Mouse (Mus musculus) CH12.LX (cell line): ENCODE measurements around the gene Usp5. TPM values are rescaled to one million over a fixed set of nuclear protein-coding genes. Genes with fewer than 3 reads are reported as not detected.
A peak's percentile ranks its signal among the peaks of the same experiment; 100 is the strongest.

Experiments
- DNase-seq: peaks from one replicate; pipeline ENCODE4 v3.0.0-alpha.2; 2013; ENCODE audit errors: extremely low read depth
- H3K27ac ChIP-seq: 2 replicates; pipeline ENCODE4 v1.5.1; 2012; ENCODE audit warnings: low read depth, mild to moderate bottlenecking, control low read depth, moderate library complexity; ENCODE audit not compliant: insufficient read depth
- H3K27me3 ChIP-seq: replicated peaks from 2 replicates; pipeline ENCODE3; 2012; ENCODE audit warnings: inconsistent platforms
- H3K36me3 ChIP-seq, 2 experiments: replicated peaks in 1 of 2; 2 replicates each; pipeline versions ENCODE3 to v1.6.1; 2012; ENCODE audit warnings: inconsistent platforms in 1 of 2, low read length in 1 of 2, mild to moderate bottlenecking in 1 of 2, mixed read lengths in 1 of 2, moderate library complexity in 1 of 2; ENCODE audit not compliant: control insufficient read depth in 1 of 2, insufficient read depth in 1 of 2
- H3K4me1 ChIP-seq, 2 experiments: 2 replicates each; pipeline ENCODE4 v1.6.1; 2012; ENCODE audit warnings: inconsistent platforms in 1 of 2, moderate library complexity in 1 of 2; ENCODE audit not compliant: insufficient read depth in 2 of 2, control insufficient read depth in 1 of 2
- H3K4me2 ChIP-seq: 2 replicates; pipeline ENCODE4 v1.6.1; 2012; ENCODE audit warnings: low read depth, mild to moderate bottlenecking, control low read depth; ENCODE audit not compliant: poor library complexity, insufficient read depth, severe bottlenecking
- H3K4me3 ChIP-seq, 3 experiments: fragments of 150-350 bp in 1 of 3; sonication (generic) in 1 of 3; replicated peaks in 1 of 3; 2 replicates each; pipeline versions ENCODE3 to v1.5.1; 2011 to 2012; ENCODE audit warnings: low read depth in 2 of 3, low read length in 2 of 3, mild to moderate bottlenecking in 2 of 3, moderate library complexity in 2 of 3, control low read depth in 1 of 3, improper control_type of control experiment in 1 of 3, inconsistent platforms in 1 of 3, mixed read lengths in 1 of 3; ENCODE audit not compliant: poor library complexity in 1 of 3
- H3K79me2 ChIP-seq: replicated peaks from 2 replicates; pipeline ENCODE4 v1.6.1; 2012; ENCODE audit warnings: mild to moderate bottlenecking, moderate library complexity; ENCODE audit not compliant: control insufficient read depth, poor library complexity, insufficient read depth, severe bottlenecking; ENCODE audit errors: extremely low read depth
- H3K9ac ChIP-seq: 2 replicates; pipeline ENCODE4 v1.6.1; 2012; ENCODE audit warnings: low read depth, mild to moderate bottlenecking, control low read depth, moderate library complexity; ENCODE audit not compliant: insufficient read depth
- H3K9me3 ChIP-seq: replicated peaks from 2 replicates; pipeline ENCODE3; 2012; ENCODE audit warnings: low read length, inconsistent platforms, mixed read lengths
- BHLHE40 ChIP-seq: IDR thresholded peaks from 2 replicates; pipeline ENCODE4 v1.6.1; 2011; ENCODE audit warnings: mild to moderate bottlenecking, low read depth, low read length, improper control_type of control experiment
- CHD1 ChIP-seq: IDR thresholded peaks from 2 replicates; pipeline ENCODE4 v1.6.1; 2012; ENCODE audit warnings: low read depth, low read length, improper control_type of control experiment, inconsistent platforms
- CHD2 ChIP-seq: IDR thresholded peaks from 2 replicates; pipeline ENCODE4 v1.6.1; 2011; ENCODE audit warnings: low read length, improper control_type of control experiment
- CTCF ChIP-seq, 2 experiments: IDR thresholded peaks in 1 of 2; conservative IDR thresholded peaks in 1 of 2; 2 replicates each; pipeline ENCODE4 v1.5.1; 2011 to 2012; ENCODE audit warnings: low read depth in 2 of 2, low read length in 2 of 2, improper control_type of control experiment in 1 of 2, inconsistent platforms in 1 of 2, mild to moderate bottlenecking in 1 of 2, moderate library complexity in 1 of 2
- E2F4 ChIP-seq: IDR thresholded peaks from 2 replicates; pipeline ENCODE4 v1.6.1; 2011; ENCODE audit warnings: low read depth, low read length, improper control_type of control experiment; ENCODE audit not compliant: insufficient replicate concordance
- ELF1 ChIP-seq: IDR thresholded peaks from 2 replicates; pipeline ENCODE4 v1.6.1; 2014; ENCODE audit warnings: low read depth, mild to moderate bottlenecking, inconsistent platforms, low read length, improper control_type of control experiment
- EP300 ChIP-seq: IDR thresholded peaks from 2 replicates; pipeline ENCODE4 v1.6.1; 2011; ENCODE audit warnings: low read length, improper control_type of control experiment
- ETS1 ChIP-seq: conservative IDR thresholded peaks from 2 replicates; pipeline ENCODE4 v1.6.1; 2012; ENCODE audit warnings: low read depth, mild to moderate bottlenecking, inconsistent platforms, low read length, improper control_type of control experiment, moderate library complexity
- GABPA ChIP-seq: IDR thresholded peaks from 2 replicates; pipeline ENCODE4 v1.6.1; 2012; ENCODE audit warnings: low read depth, low read length, improper control_type of control experiment, inconsistent platforms; ENCODE audit not compliant: insufficient replicate concordance
- HCFC1 ChIP-seq: IDR thresholded peaks from 2 replicates; pipeline ENCODE4 v1.6.1; 2012; ENCODE audit warnings: low read depth, mild to moderate bottlenecking, inconsistent platforms, low read length, improper control_type of control experiment
- IRF4 ChIP-seq: IDR thresholded peaks from 2 replicates; pipeline ENCODE4 v1.6.1; 2014; ENCODE audit warnings: low read depth, mild to moderate bottlenecking, inconsistent platforms, low read length, improper control_type of control experiment
- JUN ChIP-seq: IDR thresholded peaks from 2 replicates; pipeline ENCODE4 v1.6.1; 2011; ENCODE audit warnings: low read depth, mild to moderate bottlenecking, low read length, improper control_type of control experiment, moderate library complexity; ENCODE audit not compliant: insufficient read depth
- JUND ChIP-seq: conservative IDR thresholded peaks from 2 replicates; pipeline ENCODE4 v1.6.1; 2011; ENCODE audit warnings: low read depth, low read length, improper control_type of control experiment
- KAT2A ChIP-seq: IDR thresholded peaks from 2 replicates; pipeline ENCODE4 v1.6.1; 2012; ENCODE audit warnings: low read length, improper control_type of control experiment, inconsistent platforms; ENCODE audit not compliant: insufficient replicate concordance
- MAFK ChIP-seq: IDR thresholded peaks from 2 replicates; pipeline ENCODE4 v1.6.1; 2011; ENCODE audit warnings: low read length, improper control_type of control experiment; ENCODE audit not compliant: insufficient replicate concordance
- MAX ChIP-seq: IDR thresholded peaks from 2 replicates; pipeline ENCODE4 v1.6.1; 2011; ENCODE audit warnings: low read length, improper control_type of control experiment
- MAZ ChIP-seq: IDR thresholded peaks from 2 replicates; pipeline ENCODE4 v1.6.1; 2012; ENCODE audit warnings: low read depth, mild to moderate bottlenecking, inconsistent platforms, low read length, improper control_type of control experiment, moderate library complexity
- MEF2A ChIP-seq: IDR thresholded peaks from 2 replicates; pipeline ENCODE4 v1.6.1; 2014; ENCODE audit warnings: low read depth, mild to moderate bottlenecking, inconsistent platforms, low read length, improper control_type of control experiment, borderline replicate concordance
- MXI1 ChIP-seq: IDR thresholded peaks from 2 replicates; pipeline ENCODE4 v1.6.1; 2011; ENCODE audit warnings: mild to moderate bottlenecking, low read depth, low read length, improper control_type of control experiment
- MYC ChIP-seq: IDR thresholded peaks from 2 replicates; pipeline ENCODE4 v1.6.1; 2011; ENCODE audit warnings: low read depth, mild to moderate bottlenecking, improper control_type of control experiment, low read length
- NELFE ChIP-seq: IDR thresholded peaks from 2 replicates; pipeline ENCODE4 v1.6.1; 2011; ENCODE audit warnings: low read depth, low read length, improper control_type of control experiment
- NRF1 ChIP-seq: IDR thresholded peaks from 2 replicates; pipeline ENCODE4 v1.6.1; 2014; ENCODE audit warnings: low read depth, mild to moderate bottlenecking, inconsistent platforms, low read length, improper control_type of control experiment, moderate library complexity
- PAX5 ChIP-seq: IDR thresholded peaks from 2 replicates; pipeline ENCODE4 v1.6.1; 2012; ENCODE audit warnings: low read length, inconsistent platforms, mixed read lengths
- POLR2A ChIP-seq: IDR thresholded peaks from 2 replicates; pipeline ENCODE4 v1.6.1; 2011; ENCODE audit warnings: low read depth, mild to moderate bottlenecking, improper control_type of control experiment, low read length
- POLR2AphosphoS2 ChIP-seq: IDR thresholded peaks from 2 replicates; pipeline ENCODE4 v1.6.1; 2011; ENCODE audit warnings: low read depth, low read length, improper control_type of control experiment
- RAD21 ChIP-seq: IDR thresholded peaks from 2 replicates; pipeline ENCODE4 v1.6.1; 2011; ENCODE audit warnings: low read depth, mild to moderate bottlenecking, low read length, improper control_type of control experiment, moderate library complexity
- RCOR1 ChIP-seq: conservative IDR thresholded peaks from 2 replicates; pipeline ENCODE4 v1.6.1; 2012; ENCODE audit warnings: low read depth, mild to moderate bottlenecking, inconsistent platforms, low read length, improper control_type of control experiment
- SIN3A ChIP-seq: IDR thresholded peaks from 2 replicates; pipeline ENCODE4 v1.6.1; 2012; ENCODE audit warnings: low read length, improper control_type of control experiment, inconsistent platforms
- SMC3 ChIP-seq: IDR thresholded peaks from 2 replicates; pipeline ENCODE4 v1.6.1; 2011; ENCODE audit warnings: low read depth, low read length, improper control_type of control experiment
- TBP ChIP-seq: conservative IDR thresholded peaks from 2 replicates; pipeline ENCODE4 v1.6.1; 2011; ENCODE audit warnings: low read depth, low read length, improper control_type of control experiment
- TCF12 ChIP-seq: IDR thresholded peaks from 2 replicates; pipeline ENCODE4 v1.6.1; 2014; ENCODE audit warnings: low read depth, mild to moderate bottlenecking, inconsistent platforms, low read length, improper control_type of control experiment
- UBTF ChIP-seq: IDR thresholded peaks from 2 replicates; pipeline ENCODE4 v1.6.1; 2012; ENCODE audit warnings: low read depth, mild to moderate bottlenecking, inconsistent platforms, low read length, improper control_type of control experiment, moderate library complexity
- USF1 ChIP-seq: IDR thresholded peaks from 2 replicates; pipeline ENCODE4 v1.6.1; 2014; ENCODE audit warnings: low read depth, mild to moderate bottlenecking, inconsistent platforms, low read length, improper control_type of control experiment
- USF2 ChIP-seq: conservative IDR thresholded peaks from 2 replicates; pipeline ENCODE4 v1.6.1; 2011; ENCODE audit warnings: low read depth, low read length, improper control_type of control experiment
- ZC3H11A ChIP-seq: IDR thresholded peaks from 2 replicates; pipeline ENCODE4 v1.6.1; 2012; ENCODE audit warnings: low read depth, mild to moderate bottlenecking, inconsistent platforms, low read length, improper control_type of control experiment
- ZKSCAN1 ChIP-seq: IDR thresholded peaks from 2 replicates; pipeline ENCODE4 v1.6.1; 2012; ENCODE audit warnings: low read depth, inconsistent platforms, low read length, improper control_type of control experiment, borderline replicate concordance
- ZMIZ1 ChIP-seq: IDR thresholded peaks from 2 replicates; pipeline ENCODE4 v1.6.1; 2012; ENCODE audit warnings: low read depth, mild to moderate bottlenecking, inconsistent platforms, low read length, improper control_type of control experiment
- ZNF384 ChIP-seq: IDR thresholded peaks from 2 replicates; pipeline ENCODE4 v1.6.1; 2012; ENCODE audit warnings: low read depth, low read length, improper control_type of control experiment, inconsistent platforms
- dilution Hi-C: fragments of 300-500 bp; cut with MboI; formaldehyde crosslinking; loops from 2 replicates; pipeline ENCODE4 v1.14.3; 2020; ENCODE audit warnings: low sequenced_read_pairs; ENCODE audit not compliant: extremely low pct_unique_long_range_greater_than_20kb, extremely low pct_ligation_motif_present
- in situ Hi-C: fragments of 300-500 bp; cut with MboI; formaldehyde crosslinking; loops from 3 replicates; pipeline ENCODE4 v1.14.3; 2019; ENCODE audit warnings: low sequenced_read_pairs, low pct_ligation_motif_present, low pct_unique_long_range_greater_than_20kb, mixed read lengths
- polyA plus RNA-seq: library from polyadenylated mRNA; unstranded; fragments of >175 nt; gene quantifications from 2 replicates; pipeline ENCODE4 v1.2.1, GENCODE M21; 2012; ENCODE audit warnings: low read depth; ENCODE audit not compliant: insufficient read length
- total RNA-seq, 2 experiments: library from RNA; depleted of rRNA; stranded (reverse); fragments of 300-350 nt in 1 of 2; fragments of >200 nt in 1 of 2; gene quantifications; 2 replicates each; pipeline ENCODE4 v1.2.3; 2012 to 2014

Usp5 gene
- total and polyA plus RNA-seq, 3 experiments = 79.8 to 107 (median 103) TPM

DNA sequence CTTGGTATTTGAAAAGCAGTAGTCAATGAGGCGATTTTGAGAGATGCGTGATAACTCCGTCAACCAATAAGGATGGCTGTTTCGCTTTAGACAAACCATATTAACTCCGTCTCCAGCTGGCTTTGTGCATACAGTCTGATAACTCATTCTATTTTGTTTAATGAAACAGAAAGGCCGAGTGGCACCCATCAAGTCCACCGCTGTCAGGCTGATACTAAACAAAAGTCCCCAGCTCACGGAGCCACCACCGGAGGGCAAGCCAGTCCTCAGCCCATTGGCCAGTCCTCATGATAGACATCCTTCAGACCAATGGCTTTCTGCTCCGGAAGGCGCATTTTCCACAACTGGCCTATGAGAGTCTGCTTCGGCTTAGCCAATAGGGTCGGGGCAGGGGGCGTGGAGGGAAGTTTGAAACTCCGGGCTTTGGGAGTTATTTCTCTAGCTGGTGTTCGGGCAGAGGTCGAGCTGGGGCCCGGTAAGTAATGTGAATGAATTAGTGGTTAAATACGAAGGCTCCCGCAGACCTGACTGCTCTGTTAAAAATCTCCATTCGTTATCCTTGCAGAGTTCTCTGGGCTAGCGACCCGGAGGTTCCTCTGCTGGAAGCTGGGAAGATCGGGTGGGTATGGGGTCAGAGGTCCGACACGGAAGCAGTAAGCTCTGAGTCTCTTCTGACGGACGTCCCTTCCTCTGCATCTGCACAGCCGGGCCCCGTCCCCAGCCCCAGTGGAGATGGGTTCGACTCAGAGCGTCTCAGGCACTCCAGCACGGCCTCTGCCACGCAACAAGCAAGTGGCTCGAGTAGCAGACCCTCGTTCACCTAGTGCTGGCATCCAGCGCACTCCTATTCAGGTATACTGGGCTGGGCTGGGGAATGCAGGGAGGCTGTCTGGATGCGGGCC lies 766 bp upstream of the Usp5 start:
- in situ Hi-C loops = no loop called here
- H3K27me3 ChIP-seq = no peaks in the 10 kb centered on the region
- peaks cover 3 to 51% of the 10 kb centered on the region in 2 experiments for H3K4me1 ChIP-seq
- dilution Hi-C loops = no loop called here
- H3K9me3 ChIP-seq = no peaks in the 10 kb centered on the region
- peak overlapping the region; percentile 76 to 94 (median 85) for H3K4me3 ChIP-seq
- peak; percentile 98 for DNase-seq
- peak overlapping the region; percentile 81 for H3K27ac ChIP-seq
- peak overlapping the region; percentile 53 for H3K4me2 ChIP-seq
- peaks cover 32% of the 10 kb centered on the region for H3K79me2 ChIP-seq
- peak overlapping the region; percentile 94 for H3K9ac ChIP-seq
- H3K36me3 ChIP-seq = peaks cover 45 to 65% of the 10 kb centered on the region in 2 experiments
- peak; percentile 98 for TF ChIP-seq SIN3A
- peak; percentile 55; the same call in 1 of the 2 replicates for TF ChIP-seq KAT2A
- peak; percentile 37; the same call in 1 of the 2 replicates for TF ChIP-seq IRF4
- TF ChIP-seq RAD21 = no peak
- peak; percentile 53; the same call in 1 of the 2 replicates for TF ChIP-seq MAX
- peak; percentile 73 for TF ChIP-seq POLR2AphosphoS2
- no peak for TF ChIP-seq BHLHE40
- TF ChIP-seq MXI1 = peak; percentile 63
- TF ChIP-seq ZNF384 = no peak
- peak; percentile 19; the same call in 1 of the 2 replicates for TF ChIP-seq NRF1
- TF ChIP-seq MEF2A = 0 out of 2 replicates have a peak, but pooled peaks have one; percentile 22
- peak; percentile 85 for TF ChIP-seq ZMIZ1
- no peak for TF ChIP-seq PAX5
- peak; percentile 82 for TF ChIP-seq POLR2A
- TF ChIP-seq NELFE = peak; percentile 85
- no peak for TF ChIP-seq CTCF (conservative IDR thresholded peaks at IDR 0.05 in 1 of 2, IDR thresholded peaks at IDR 0.05 in 1 of 2; ENCODE audit: low read depth in 2 of 2, low read length in 2 of 2)
- TF ChIP-seq JUND = no peak
- TF ChIP-seq TCF12 = peak; percentile 67; the same call in 1 of the 2 replicates
- no peak for TF ChIP-seq UBTF
- no peak for TF ChIP-seq EP300
- no peak for TF ChIP-seq MAFK
- TF ChIP-seq ELF1 = peak; percentile 77
- TF ChIP-seq RCOR1 = no peak
- no peak for TF ChIP-seq MYC
- TF ChIP-seq SMC3 = no peak
- TF ChIP-seq USF2 = no peak
- no peak for TF ChIP-seq ZC3H11A
- TF ChIP-seq ZKSCAN1 = no peak
- 0 out of 2 replicates have a peak, but pooled peaks have one; percentile 50 for TF ChIP-seq TBP
- TF ChIP-seq GABPA = no peak
- TF ChIP-seq CHD1 = peak; percentile 92
- TF ChIP-seq HCFC1 = peak; percentile 42
- no peak for TF ChIP-seq USF1
- no peak for TF ChIP-seq JUN
- peak; percentile 97 for TF ChIP-seq E2F4
- no peak for TF ChIP-seq ETS1
- TF ChIP-seq CHD2 = peak; percentile 94
- peak; percentile 72; the same call in 1 of the 2 replicates for TF ChIP-seq MAZ
